Comparison of ENCODE assay signal across 8 mouse cellular contexts in the genomic region with DNA sequence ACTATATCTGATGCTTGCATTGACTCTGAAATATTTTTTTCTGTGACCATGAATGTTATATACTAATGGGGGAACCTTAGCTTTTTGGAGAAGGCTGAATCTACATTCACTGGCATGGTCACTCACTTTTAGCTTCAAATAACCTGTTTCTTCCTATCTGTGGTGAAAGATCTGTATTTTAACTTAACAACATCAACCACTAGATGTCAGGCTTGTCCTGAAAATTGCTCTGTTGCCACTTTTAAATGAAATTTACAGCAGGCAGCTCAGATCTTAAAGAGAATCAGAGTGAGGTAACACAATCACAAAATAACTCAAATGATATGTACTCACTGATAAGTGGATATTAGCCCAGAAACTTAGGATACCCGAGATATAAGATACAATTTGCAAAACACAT. TPM values are rescaled to one million over a fixed set of nuclear protein-coding genes. Genes with fewer than 3 reads are reported as not detected.
DNase-seq lines count a peak whose midpoint lies in the region; ATAC-seq and TF ChIP-seq lines count a peak whose summit lies in the region.
"Not testable (repeated sequence)": the region's sequence is repeated elsewhere in the genome, so short reads cannot be mapped to it uniquely, and the experiment has no call there.

No protein-coding gene starts in this region.

- H3K27me3 ChIP-seq in hindbrain, postnatal 0 days (ENCODE audit: insufficient read depth, low read length); stomach, postnatal 0 days (ENCODE audit: control insufficient read depth, insufficient read depth, low read length): not testable (repeated sequence)

- DNase-seq in CD4-positive helper T cell, adult 2 months (ENCODE audit: low read depth, low spot score), result peak; percentile 67
- DNase-seq in R1 (ENCODE audit: low read depth, low spot score), result peak; percentile 39
- peak; percentile 57 to 74 for DNase-seq in cerebellum, postnatal 10 days
- DNase-seq in hindbrain, postnatal 0 days (ENCODE audit: low spot score), result peak; percentile 84
- DNase-seq in left cerebral cortex, adult 2 months (ENCODE audit: extremely low spot score in 1 of 2, low spot score in 2 of 2); stomach, postnatal 0 days (ENCODE audit: low spot score): not testable (repeated sequence)

- not testable (repeated sequence) for H3K36me3 ChIP-seq in hindbrain, postnatal 0 days (ENCODE audit: insufficient read depth, low read length); stomach, postnatal 0 days (ENCODE audit: control insufficient read depth, insufficient read depth, low read length)

- TF ChIP-seq EP300 in stomach, postnatal 0 days (optimal IDR thresholded peaks at IDR 0.05), result not testable (repeated sequence)

- peak; percentile 56 for TF ChIP-seq CTCF in hindbrain, postnatal 0 days (IDR thresholded peaks at IDR 0.05; ENCODE audit: low read depth)
- TF ChIP-seq CTCF in left cerebral cortex, adult 2 months (IDR thresholded peaks at IDR 0.05), result peak; percentile 60
- TF ChIP-seq CTCF in stomach, postnatal 0 days (IDR thresholded peaks at IDR 0.05; ENCODE audit: low read depth), result peak; percentile 72

- intact Hi-C loops in left cerebral cortex, adult 2 months (cut with DNase I), result loop anchor here (1.0 kb wide), 1 partner anchor 39 kb away; no protein-coding TSS in a partner anchor

- H3K27ac ChIP-seq in hindbrain, postnatal 0 days; left cerebral cortex, adult 2 months; stomach, postnatal 0 days (replicated peaks): not testable (repeated sequence)

- H3K4me1 ChIP-seq in hindbrain, postnatal 0 days (ENCODE audit: insufficient read depth, low read length); stomach, postnatal 0 days (replicated peaks; ENCODE audit: control insufficient read depth, insufficient read depth): not testable (repeated sequence)

- H3K4me2 ChIP-seq in hindbrain, postnatal 0 days (ENCODE audit: low read depth, low read length); stomach, postnatal 0 days (replicated peaks; ENCODE audit: low read depth): not testable (repeated sequence)

- H3K9me3 ChIP-seq in hindbrain, postnatal 0 days (ENCODE audit: low read length); stomach, postnatal 0 days (ENCODE audit: control insufficient read depth, low read length): not testable (repeated sequence)

- H3K4me3 ChIP-seq in hindbrain, postnatal 0 days (ENCODE audit: low read length); left cerebral cortex, adult 2 months; stomach, postnatal 0 days (ENCODE audit: low read depth, low read length): not testable (repeated sequence)

- ATAC-seq in frontal cortex, adult (ENCODE audit: low TSS enrichment), result peak; percentile 77
- ATAC-seq in hindbrain, postnatal 0 days; stomach, postnatal 0 days (ENCODE audit: low FRiP score, low TSS enrichment): not testable (repeated sequence)
- ATAC-seq in megakaryocyte, adult 5-6 weeks (ENCODE audit: poor library complexity, severe bottlenecking), result peak; percentile 56

- not testable (repeated sequence) for H3K9ac ChIP-seq in hindbrain, postnatal 0 days (replicated peaks; ENCODE audit: low read length); stomach, postnatal 0 days (ENCODE audit: low read length)

- WGBS in hindbrain, postnatal 0 days, result 0% methylated on average over 1 of the region's 1 CpGs
- 0% methylated on average over 1 of the region's 1 CpGs for WGBS in stomach, postnatal 0 days

RNA-seq across cellular contexts. Expression of gene Itpripl1, which starts 23.0 kb away (rescaled TPM):
- total RNA-seq in hindbrain, postnatal 0 days (2014; rRNA removed), result 11.5 and 14.6 TPM in 2 replicates
- 11.0 and 12.4 TPM in 2 replicates for polyA plus RNA-seq in hindbrain, postnatal 0 days (2015; fragmentation: Nextera tagmentation; extraction: Ambion mirVana)
- total RNA-seq in left cerebral cortex, adult 2 months (2021), result 1 to 10 TPM; 2.6 to 2.9 TPM
- total RNA-seq in megakaryocyte, adult 5-6 weeks (2015), result 39.4 and 40.2 TPM in 2 replicates
- 46.1 and 50.0 TPM in 2 replicates for total RNA-seq in megakaryocyte, adult 5-6 weeks (2017)
- 16.9 and 18.3 TPM in 2 replicates for polyA plus RNA-seq in stomach, postnatal 0 days (2015; fragmentation: Nextera tagmentation; extraction: Ambion mirVana)

RNA-seq across cellular contexts. Expression of gene Ncaph, which starts 32.5 kb away (rescaled TPM):
- total RNA-seq in hindbrain, postnatal 0 days (2014; rRNA removed), result 13.7 and 15.9 TPM in 2 replicates
- 13.0 and 15.6 TPM in 2 replicates for polyA plus RNA-seq in hindbrain, postnatal 0 days (2015; fragmentation: Nextera tagmentation; extraction: Ambion mirVana)
- 1 to 10 TPM; 1.1 to 1.6 TPM for total RNA-seq in left cerebral cortex, adult 2 months (2021)
- total RNA-seq in megakaryocyte, adult 5-6 weeks (2015), result 61.6 and 71.8 TPM in 2 replicates
- 88.2 and 93.2 TPM in 2 replicates for total RNA-seq in megakaryocyte, adult 5-6 weeks (2017)
- polyA plus RNA-seq in stomach, postnatal 0 days (2015; fragmentation: Nextera tagmentation; extraction: Ambion mirVana), result 14.5 and 18.3 TPM in 2 replicates

RNA-seq across cellular contexts. Expression of gene 1810024B03Rik, which starts 41.8 kb away (rescaled TPM):
- 0.11 and 0.26 TPM in 2 replicates for total RNA-seq in hindbrain, postnatal 0 days (2014; rRNA removed)
- 1.6 and 1.7 TPM in 2 replicates for polyA plus RNA-seq in hindbrain, postnatal 0 days (2015; fragmentation: Nextera tagmentation; extraction: Ambion mirVana)
- under 1 TPM; 0.66 to 0.94 TPM for total RNA-seq in left cerebral cortex, adult 2 months (2021)
- 0.83 and 1.0 TPM in 2 replicates for total RNA-seq in megakaryocyte, adult 5-6 weeks (2015)
- total RNA-seq in megakaryocyte, adult 5-6 weeks (2017), result 0.81 and 1.2 TPM in 2 replicates
- polyA plus RNA-seq in stomach, postnatal 0 days (2015; fragmentation: Nextera tagmentation; extraction: Ambion mirVana), result 1.7 and 1.8 TPM in 2 replicates

RNA-seq across cellular contexts. Expression of gene Snrnp200, which starts 41.9 kb away (rescaled TPM):
- total RNA-seq in hindbrain, postnatal 0 days (2014; rRNA removed), result 99.2 and 102 TPM in 2 replicates
- polyA plus RNA-seq in hindbrain, postnatal 0 days (2015; fragmentation: Nextera tagmentation; extraction: Ambion mirVana), result 29.6 and 31.7 TPM in 2 replicates
- total RNA-seq in left cerebral cortex, adult 2 months (2021), result 10 to 100 TPM; 87.1 to 94.9 TPM
- total RNA-seq in megakaryocyte, adult 5-6 weeks (2015), result 51.3 and 54.3 TPM in 2 replicates
- 124 and 133 TPM in 2 replicates for total RNA-seq in megakaryocyte, adult 5-6 weeks (2017)
- 13.8 and 16.9 TPM in 2 replicates for polyA plus RNA-seq in stomach, postnatal 0 days (2015; fragmentation: Nextera tagmentation; extraction: Ambion mirVana)
